ENCODE assay signal across 9 mouse cellular contexts in genomic region chr5:29036636-29037035, GRCm38 (mm10).
DNase-seq lines count a peak whose midpoint lies in the region; ATAC-seq lines count a peak whose summit lies in the region.
"Had no signal": no experiment of that assay in that cellular context is flagged by ENCODE, and none has a peak within 500 bp of the region (broad histone marks: within the 10 kb centered on the region; RNA-seq: fewer than 3 reads in every experiment).

No protein-coding gene starts in this region.

- H3K9ac ChIP-seq in hindbrain, embryonic 14.5 days = no peak overlapping the region
- H3K9ac ChIP-seq in hindbrain, embryonic 12.5 days = no peak overlapping the region
- H3K9ac ChIP-seq: hindbrain, embryonic 15.5 days had no signal

- H3K4me3 ChIP-seq in hindbrain, embryonic 14.5 days (replicated peaks; ENCODE audit: low read length) = no peak overlapping the region
- no peak overlapping the region for H3K4me3 ChIP-seq in hindbrain, embryonic 12.5 days
- H3K4me3 ChIP-seq: hindbrain, embryonic 15.5 days had no signal

- DNase-seq in hindbrain, embryonic 14.5 days (ENCODE audit: low spot score) = peak; percentile 75
- peak; percentile 52 for DNase-seq in NIH3T3 (ENCODE audit: low read depth)
- peak; percentile 53 to 62 for DNase-seq in cerebellum, postnatal 14 days
- peak; percentile 56 to 85 for DNase-seq in layer of hippocampus, adult 18-20 months (ENCODE audit: low spot score in 2 of 2)
- peak; percentile 35 for DNase-seq in lung, postnatal 10 days
- no peak for DNase-seq in spleen, postnatal 36 days (ENCODE audit: low spot score in 2 of 2)

- no peak overlapping the region for H3K27ac ChIP-seq in hindbrain, embryonic 14.5 days
- H3K27ac ChIP-seq in hindbrain, embryonic 12.5 days = no peak overlapping the region
- H3K27ac ChIP-seq: hindbrain, embryonic 15.5 days had no signal

- H3K4me1 ChIP-seq in hindbrain, embryonic 14.5 days (replicated peaks; ENCODE audit: control insufficient read depth, insufficient read depth, low read length) = no peaks in the 10 kb centered on the region
- H3K4me1 ChIP-seq in hindbrain, embryonic 12.5 days = no peaks in the 10 kb centered on the region
- H3K4me1 ChIP-seq: hindbrain, embryonic 15.5 days had no signal

- H3K9me3 ChIP-seq in hindbrain, embryonic 14.5 days (ENCODE audit: control insufficient read depth, low read length) = no peaks in the 10 kb centered on the region
- no peaks in the 10 kb centered on the region for H3K9me3 ChIP-seq in hindbrain, embryonic 12.5 days (replicated peaks)
- H3K9me3 ChIP-seq: hindbrain, embryonic 15.5 days had no signal

- WGBS in hindbrain, embryonic 14.5 days = 81% methylated on average over 20 of the region's 20 CpGs
- 79% methylated on average over 20 of the region's 20 CpGs for whole genome bisulfite sequencing in hindbrain, embryonic 12.5 days

- no peak for ATAC-seq in hindbrain, embryonic 14.5 days (ENCODE audit: low FRiP score)
- no peak for ATAC-seq in hindbrain, embryonic 12.5 days (ENCODE audit: low FRiP score)
- ATAC-seq in granulocyte monocyte progenitor cell, adult 5-6 weeks (replicated peaks; ENCODE audit: poor library complexity, severe bottlenecking) = no peak

- H3K36me3 ChIP-seq in hindbrain, embryonic 14.5 days (replicated peaks; ENCODE audit: control insufficient read depth, insufficient read depth) = no peaks in the 10 kb centered on the region
- H3K36me3 ChIP-seq in hindbrain, embryonic 12.5 days = no peaks in the 10 kb centered on the region
- H3K36me3 ChIP-seq: hindbrain, embryonic 15.5 days had no signal

- no peaks in the 10 kb centered on the region for H3K27me3 ChIP-seq in hindbrain, embryonic 14.5 days (ENCODE audit: control insufficient read depth, insufficient read depth, low read length)
- no peaks in the 10 kb centered on the region for H3K27me3 ChIP-seq in hindbrain, embryonic 12.5 days
- H3K27me3 ChIP-seq: hindbrain, embryonic 15.5 days had no signal

- no peak overlapping the region for H3K4me2 ChIP-seq in hindbrain, embryonic 14.5 days (replicated peaks)
- no peak overlapping the region for H3K4me2 ChIP-seq in hindbrain, embryonic 12.5 days (replicated peaks)
- H3K4me2 ChIP-seq: hindbrain, embryonic 15.5 days had no signal

Comparison
In these comparisons a context has a peak if more than half of its experiments do, and no peak if none do; other contexts are left out.
1. DNase-seq: peak in hindbrain, embryonic 14.5 days (single experiment), NIH3T3 (single experiment), cerebellum, postnatal 14 days (2 of 2), layer of hippocampus, adult 18-20 months (2 of 2) and lung, postnatal 10 days (single experiment); none in spleen, postnatal 36 days (0 of 2).